Mouse (Mus musculus) cerebellum, adult 11 months (tissue): ENCODE results near the gene Ins1.

Experiments
- DNase-seq: peaks from one replicate; pipeline ENCODE4 v3.0.0; 2022

The Ins1 gene

GRCm38 (mm10) chr19:52263997-52264396 is at the start of gene Ins1:
Ins1 (plus strand) TSS chr19:52264297.
- DNase-seq, result no peak
